Mouse (Mus musculus): ENCODE results near the gene Cilp.

DNA sequence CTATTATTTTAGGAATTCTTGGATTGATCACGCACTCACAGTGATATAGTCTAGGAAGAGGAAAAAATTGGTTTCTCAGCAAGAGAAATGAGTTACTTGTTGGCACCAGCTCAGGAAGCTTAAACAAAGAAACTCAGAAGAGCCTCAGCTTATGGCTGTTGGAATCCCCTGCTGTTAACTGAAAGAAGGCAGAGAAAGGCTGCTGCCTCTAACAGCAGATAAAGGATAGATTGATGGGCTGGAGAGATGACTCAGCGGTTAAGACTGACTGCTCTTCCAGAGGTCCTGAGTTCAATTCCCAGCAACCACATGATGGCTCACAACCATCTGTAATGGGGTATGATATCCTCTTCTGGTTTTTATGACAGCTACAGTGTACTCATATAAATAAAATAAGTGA is 62.4 kb downstream of the Cilp start:
- TF ChIP-seq POLR2A (IDR thresholded peaks at IDR 0.05; ENCODE audit: low read depth, low read length) (no peak), CTCF (conservative IDR thresholded peaks at IDR 0.05; ENCODE audit: insufficient read depth, insufficient read length, low read depth, low read length) (no peak)
